Mouse (Mus musculus) lung, embryonic 16.5 days (tissue): ENCODE results near the gene Hmgn5. TPM values are rescaled to one million over a fixed set of nuclear protein-coding genes. Genes with fewer than 3 reads are reported as not detected.

Source experiments
- ATAC-seq: fragments of 200-750 bp; cut with Nextera tagmentation; 2 replicates; pipeline ENCODE4 v1.8.0; 2017; ENCODE audit warnings: low read depth, mild to moderate bottlenecking, moderate library complexity
- H3K27ac ChIP-seq: fragments of 300-500 bp; sonication (generic); 2 replicates; pipeline ENCODE4 v1.5.1; 2014; ENCODE audit warnings: mild to moderate bottlenecking, control low read depth, low read length
- H3K27me3 ChIP-seq: fragments of 300-500 bp; sonication (generic); 2 replicates; pipeline ENCODE4 v1.6.1; 2014; ENCODE audit warnings: low read depth, low read length, mixed read lengths; ENCODE audit not compliant: control insufficient read depth, insufficient read depth
- H3K36me3 ChIP-seq: fragments of 300-500 bp; sonication (generic); 2 replicates; pipeline ENCODE4 v1.6.1; 2014; ENCODE audit warnings: low read length; ENCODE audit not compliant: control insufficient read depth, insufficient read depth
- H3K4me1 ChIP-seq: fragments of 300-500 bp; sonication (generic); replicated peaks from 2 replicates; pipeline ENCODE4 v1.6.1; 2014; ENCODE audit warnings: low read length, mixed read lengths; ENCODE audit not compliant: control insufficient read depth, insufficient read depth
- H3K4me2 ChIP-seq: fragments of 300-500 bp; sonication (generic); 2 replicates; pipeline ENCODE4 v1.6.1; 2014; ENCODE audit warnings: low read depth, low read length, control low read depth
- H3K4me3 ChIP-seq: fragments of 300-500 bp; sonication (generic); 2 replicates; pipeline ENCODE4 v1.5.1; 2014; ENCODE audit warnings: mild to moderate bottlenecking, low read length, control low read depth
- H3K9ac ChIP-seq: fragments of 300-500 bp; sonication (generic); 2 replicates; pipeline ENCODE4 v1.6.1; 2014; ENCODE audit warnings: low read length, control low read depth
- H3K9me3 ChIP-seq: fragments of 300-500 bp; sonication (generic); 2 replicates; pipeline ENCODE4 v1.6.1; 2016; ENCODE audit warnings: low read length; ENCODE audit not compliant: control insufficient read depth
- WGBS: fragments of 180-500 bp; shearing (Covaris S2); extraction: QIAGEN DNeasy Blood & Tissue Kit; methylation state at CpG from one replicate; pipeline ENCODE4 v1.1.7; 2014; 5-methylcytosine and 5-hydroxymethylcytosine counted together
- polyA plus RNA-seq: library from polyadenylated mRNA; unstranded; fragments of >200 nt; fragmentation: Nextera tagmentation; extraction: Ambion mirVana; gene quantifications from 2 replicates; pipeline ENCODE4 v1.2.1, GENCODE M21; 2015

Hmgn5 gene
- polyA plus RNA-seq, result 29.3 and 33.6 TPM in 2 replicates

GRCm38 (mm10) chrX:109013283-109013682, at the start of gene Hmgn5:
Hmgn5 (minus strand) TSS chrX:109013404.
- H3K36me3 ChIP-seq, result no peaks in the 10 kb centered on the region
- H3K4me2 ChIP-seq, result peak within 1 kb of the TSS; percentile 57
- peak within 1 kb of the TSS; percentile 83 for H3K27ac ChIP-seq
- H3K4me3 ChIP-seq, result peak within 1 kb of the TSS; percentile 59
- WGBS, result 15% methylated on average over 25 of the region's 25 CpGs
- peak within 1 kb of the TSS; percentile 60 for H3K9ac ChIP-seq
- peak; percentile 99 for ATAC-seq
- no peaks in the 10 kb centered on the region for H3K27me3 ChIP-seq
- H3K9me3 ChIP-seq, result no peaks in the 10 kb centered on the region
- no peaks in the 10 kb centered on the region for H3K4me1 ChIP-seq

- Histone ChIP-seq H3K4me1 (no peaks in the 10 kb centered on the region), H3K27me3 (no peaks in the 10 kb centered on the region), H3K4me2 (no peak overlapping the region), H3K4me3 (no peak overlapping the region), H3K27ac (no peak overlapping the region), H3K9ac (no peak overlapping the region), H3K36me3 (no peaks in the 10 kb centered on the region), H3K9me3 (no peaks in the 10 kb centered on the region)
- 42% methylated on average over 1 of the region's 1 CpGs for WGBS
- no peak for ATAC-seq
These were observed 34.6 kb upstream of the Hmgn5 start for GRCm38 (mm10) chrX:109047773-109048172.

- no peak overlapping the region for H3K4me3 ChIP-seq
- H3K27ac ChIP-seq, result no peak overlapping the region
- no peak for ATAC-seq
- 20% methylated on average over 1 of the region's 1 CpGs for WGBS
- no peaks in the 10 kb centered on the region for H3K9me3 ChIP-seq
- no peaks in the 10 kb centered on the region for H3K27me3 ChIP-seq
- no peaks in the 10 kb centered on the region for H3K36me3 ChIP-seq
- no peak overlapping the region for H3K4me2 ChIP-seq
- H3K9ac ChIP-seq, result no peak overlapping the region
- H3K4me1 ChIP-seq, result no peaks in the 10 kb centered on the region
These were observed 13.0 kb upstream of the Hmgn5 start for GRCm38 (mm10) chrX:109026224-109026623.

GRCm38 (mm10) chrX:109020858-109021257, 7.7 kb upstream of the Hmgn5 start:
- H3K27me3 ChIP-seq, result no peaks in the 10 kb centered on the region
- no peak overlapping the region for H3K4me2 ChIP-seq
- WGBS, result 46% methylated on average over 2 of the region's 2 CpGs
- H3K36me3 ChIP-seq, result no peaks in the 10 kb centered on the region
- no peaks in the 10 kb centered on the region for H3K9me3 ChIP-seq
- no peak overlapping the region for H3K9ac ChIP-seq
- no peak overlapping the region for H3K4me3 ChIP-seq
- no peaks in the 10 kb centered on the region for H3K4me1 ChIP-seq
- no peak overlapping the region for H3K27ac ChIP-seq
- no peak for ATAC-seq

GRCm38 (mm10) chrX:109014166-109014565, 962 bp upstream of the Hmgn5 start:
- no peak for ATAC-seq
- Histone ChIP-seq H3K27me3 (no peaks in the 10 kb centered on the region), H3K4me2 (peak overlapping the region; percentile 57), H3K9ac (no peak overlapping the region), H3K27ac (no peak overlapping the region), H3K4me1 (no peaks in the 10 kb centered on the region), H3K4me3 (peak overlapping the region; percentile 59), H3K36me3 (no peaks in the 10 kb centered on the region), H3K9me3 (no peaks in the 10 kb centered on the region)
- 24% methylated on average over 4 of the region's 4 CpGs for WGBS

- Histone ChIP-seq H3K4me1 (no peaks in the 10 kb centered on the region), H3K36me3 (no peaks in the 10 kb centered on the region), H3K27ac (peak overlapping the region; percentile 83), H3K9me3 (no peaks in the 10 kb centered on the region), H3K4me3 (peak overlapping the region; percentile 59), H3K9ac (peak overlapping the region; percentile 60), H3K27me3 (no peaks in the 10 kb centered on the region), H3K4me2 (peak overlapping the region; percentile 57)
- WGBS, result 12% methylated on average over 17 of the region's 17 CpGs
- ATAC-seq, result peak; percentile 77
These were observed 482 bp upstream of the Hmgn5 start for GRCm38 (mm10) chrX:109013686-109014085.

GRCm38 (mm10) chrX:109012371-109013031, 703 bp downstream of the Hmgn5 start:
- H3K9ac ChIP-seq, result peak overlapping the region; percentile 59
- 17% methylated on average over 22 of the region's 23 CpGs for WGBS

GRCm38 (mm10) chrX:109011611-109012185, 1.5 kb downstream of the Hmgn5 start:
- no peak for ATAC-seq

More at GRCm38 (mm10) chrX:109012371-109013031, 703 bp downstream of the Hmgn5 start:
- Histone ChIP-seq H3K27me3 (no peaks in the 10 kb centered on the region), H3K4me2 (peak overlapping the region; percentile 56), H3K9me3 (no peaks in the 10 kb centered on the region), H3K27ac (peak overlapping the region; percentile 47), H3K4me1 (no peaks in the 10 kb centered on the region), H3K36me3 (no peaks in the 10 kb centered on the region), H3K4me3 (peak overlapping the region; percentile 59)
- ATAC-seq, result peak; percentile 85

GRCm38 (mm10) chrX:109001277-109001676, 11.9 kb downstream of the Hmgn5 start:
- Histone ChIP-seq H3K4me2 (no peak overlapping the region), H3K9ac (no peak overlapping the region), H3K36me3 (no peaks in the 10 kb centered on the region), H3K27me3 (no peaks in the 10 kb centered on the region), H3K4me1 (no peaks in the 10 kb centered on the region), H3K9me3 (no peaks in the 10 kb centered on the region), H3K4me3 (no peak overlapping the region), H3K27ac (no peak overlapping the region)
- WGBS, result 57% methylated on average over 4 of the region's 4 CpGs
- no peak for ATAC-seq

More at GRCm38 (mm10) chrX:109011611-109012185, 1.5 kb downstream of the Hmgn5 start:
- H3K36me3 ChIP-seq, result no peaks in the 10 kb centered on the region
- no peaks in the 10 kb centered on the region for H3K9me3 ChIP-seq
- no peaks in the 10 kb centered on the region for H3K4me1 ChIP-seq
- H3K4me2 ChIP-seq, result peak overlapping the region; percentile 56
- H3K9ac ChIP-seq, result peak overlapping the region; percentile 62
- H3K27me3 ChIP-seq, result no peaks in the 10 kb centered on the region
- peak overlapping the region; percentile 59 for H3K4me3 ChIP-seq
- WGBS, result 31% methylated on average over 13 of the region's 13 CpGs
- H3K27ac ChIP-seq, result no peak overlapping the region; the same call in 1 of the 2 replicates
